Mouse (Mus musculus): Measurements from ENCODE around the gene Gja8.

Gene Gja8

DNA sequence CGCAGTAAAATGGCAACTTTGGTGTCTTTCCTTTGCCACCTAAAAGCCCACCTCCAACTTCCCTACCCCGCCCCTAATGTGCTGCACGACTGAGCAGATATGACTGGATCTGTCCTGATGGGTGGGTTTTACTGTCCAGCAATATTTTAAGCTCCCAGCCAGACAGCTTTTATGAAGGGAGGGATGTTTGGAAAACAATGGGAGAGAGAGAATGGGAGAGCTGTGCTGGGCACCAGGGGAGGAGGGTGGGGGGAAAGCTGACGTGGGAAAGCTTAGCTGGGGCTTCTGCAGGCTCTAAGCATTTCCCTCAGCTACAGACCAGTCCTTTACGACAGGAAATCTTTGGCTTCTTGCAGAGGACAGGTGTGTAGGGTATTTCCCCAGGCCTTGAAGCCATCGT lies at the start of gene Gja8:
Gene Gja8, minus strand, starts transcription at position 101 of the 400 bp plus-strand sequence.
- no peak for DNase-seq

DNA sequence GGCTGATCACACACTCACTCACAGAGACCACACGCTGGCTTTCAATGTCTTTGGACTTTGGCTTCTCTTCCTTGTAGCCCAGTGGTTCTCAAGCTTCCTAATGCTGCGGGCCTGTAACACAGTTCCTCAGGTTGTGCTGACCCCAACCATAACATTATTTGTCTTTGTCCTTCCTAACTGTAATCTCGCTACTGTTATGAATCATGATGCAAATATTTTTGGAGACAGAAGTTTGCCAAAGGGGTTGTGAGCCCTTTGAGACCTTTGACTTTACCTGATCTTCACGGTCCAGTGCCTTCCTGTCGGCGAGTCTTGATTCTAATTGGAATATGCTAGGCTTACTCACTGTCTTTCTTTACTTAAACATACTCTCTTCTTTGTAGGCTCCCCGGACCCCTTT lies 48.6 kb upstream of the Gja8 start:
- DNase-seq: no peak

DNA sequence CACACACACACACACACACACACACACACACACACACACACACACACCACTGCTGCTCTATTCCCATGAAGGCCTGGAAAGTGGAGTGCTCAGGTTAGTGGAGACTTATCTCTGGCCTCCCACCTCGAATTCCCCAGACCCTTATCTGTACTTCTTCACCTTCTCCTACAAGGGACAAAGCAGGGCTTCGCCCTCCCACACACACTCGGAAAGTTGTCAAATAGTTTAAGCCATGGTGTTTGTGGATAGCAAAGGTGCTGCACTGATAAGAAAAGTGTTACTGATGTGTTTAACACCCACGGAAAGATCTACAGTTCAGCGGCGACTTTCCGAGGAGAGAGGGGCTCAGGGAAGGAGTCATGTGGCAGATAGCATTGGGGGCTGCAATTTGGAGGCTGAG lies 45.2 kb upstream of the Gja8 start:
- no peak for DNase-seq

DNA sequence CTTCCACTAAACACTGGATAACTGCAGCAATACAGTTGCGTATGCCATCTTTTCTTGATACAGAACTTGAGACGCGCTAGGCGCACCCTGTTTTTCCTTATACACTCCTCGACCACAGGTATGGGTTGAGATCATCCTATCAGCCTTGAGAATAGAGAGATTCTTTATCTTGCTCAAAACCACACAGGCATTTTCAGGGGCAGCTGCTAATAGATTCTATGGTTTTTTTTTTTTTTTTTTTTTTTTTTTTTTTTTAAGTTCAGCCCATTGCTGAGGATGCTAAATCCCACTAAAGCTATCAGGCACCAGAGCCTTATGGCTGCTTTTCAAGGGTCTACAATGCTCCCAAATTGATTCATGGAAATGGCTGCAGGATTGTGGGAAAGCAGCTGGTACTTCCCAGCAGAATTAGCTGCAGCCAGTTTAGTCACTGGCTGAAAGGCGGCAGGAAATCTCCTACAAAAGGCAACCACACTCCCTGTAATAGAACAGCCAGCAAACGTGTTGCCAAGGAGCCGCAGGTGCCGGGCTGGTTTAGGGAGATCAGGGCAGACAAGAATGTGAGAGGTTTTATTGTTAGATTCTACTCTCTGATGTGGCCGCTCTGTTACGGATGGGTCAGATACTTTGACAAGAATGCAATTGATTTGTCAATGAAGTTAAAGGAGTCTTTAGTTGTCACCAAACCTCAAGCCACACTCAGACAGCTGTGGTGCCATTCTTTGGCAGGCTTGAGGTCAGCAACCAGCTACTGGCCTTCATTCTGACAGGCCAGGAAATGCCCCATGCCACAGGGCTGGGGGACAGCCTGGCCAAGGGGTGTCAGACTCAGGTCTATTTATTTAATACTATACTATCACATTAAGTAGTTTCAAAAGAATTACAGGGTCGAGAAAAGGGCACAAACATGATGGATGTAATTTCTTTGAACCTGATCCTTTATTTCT lies 37.5 kb upstream of the Gja8 start:
- DNase-seq: no peak

DNA sequence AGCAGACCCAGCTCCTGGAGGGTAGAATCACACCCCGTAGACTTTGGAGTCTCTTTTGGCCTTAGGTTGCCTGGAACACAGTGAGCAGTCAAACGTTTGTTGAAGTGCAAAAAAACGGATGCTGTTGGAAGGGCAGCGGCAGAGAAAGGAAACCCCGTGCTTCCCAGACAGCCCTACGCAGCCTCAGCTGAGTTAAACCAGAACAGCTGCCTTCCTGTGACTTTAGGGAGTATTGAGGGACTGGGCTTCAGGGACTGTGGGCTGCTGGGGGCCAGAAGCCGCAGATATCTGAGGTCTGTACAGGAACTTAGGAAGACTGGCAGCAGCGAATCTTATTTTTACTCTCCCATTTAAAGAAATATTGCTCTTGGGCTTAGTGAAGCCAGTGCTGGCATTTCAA lies 34.8 kb upstream of the Gja8 start:
- DNase-seq: no peak

DNA sequence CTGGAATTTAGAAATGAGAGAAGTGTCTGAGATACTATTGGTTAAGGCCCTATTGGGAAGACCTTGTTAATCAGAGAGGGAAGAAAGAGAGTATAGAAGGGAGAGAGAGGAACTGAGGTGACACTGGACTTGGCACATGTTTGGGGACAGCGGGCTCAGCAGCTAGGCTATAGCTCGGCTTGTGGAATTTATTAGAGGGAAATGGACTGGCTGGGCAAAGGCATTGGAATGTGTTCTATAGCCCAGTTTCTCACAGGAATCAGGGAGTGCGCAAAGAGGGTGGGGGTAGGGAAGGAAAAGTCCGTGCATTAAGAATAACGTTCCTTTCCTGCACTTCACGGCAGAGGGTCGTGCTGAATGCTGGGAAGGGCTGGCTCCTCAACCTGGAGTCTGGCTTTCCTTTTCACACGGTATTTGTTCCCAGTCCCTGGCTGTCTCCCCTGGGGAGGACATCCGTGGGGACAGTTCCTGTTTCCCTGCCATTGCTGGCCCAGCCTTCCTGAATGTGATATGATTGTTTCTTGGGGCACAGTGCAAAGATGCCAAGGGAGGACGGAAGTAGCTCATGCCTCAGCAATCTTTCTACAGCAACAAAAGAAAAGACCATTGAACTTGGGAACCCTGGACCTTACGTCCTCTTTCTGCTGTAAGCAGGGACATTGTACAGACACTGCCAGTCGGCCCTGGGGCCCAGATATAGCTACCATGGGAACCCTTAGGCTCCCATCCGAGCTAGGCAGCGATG lies 27.8 kb upstream of the Gja8 start:
- DNase-seq: no peak

DNA sequence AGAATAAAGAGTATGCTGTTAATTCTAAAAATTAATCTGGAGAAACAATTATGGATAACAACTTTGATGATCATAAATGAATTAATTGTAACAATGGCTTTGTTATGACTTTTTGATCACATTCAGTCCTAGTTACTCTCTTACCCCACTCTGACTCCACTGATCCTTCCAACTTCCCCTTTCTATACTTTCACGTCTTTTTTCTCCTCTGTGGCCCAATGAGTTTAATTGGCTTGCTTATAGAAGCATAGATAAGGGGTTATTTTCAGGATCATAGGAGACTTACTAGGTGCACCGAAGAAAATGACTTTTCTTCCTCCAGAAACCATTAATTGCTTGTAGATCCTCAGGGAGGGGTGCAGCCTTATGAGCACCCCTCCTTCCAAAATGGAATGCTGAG lies 16.9 kb upstream of the Gja8 start:
- no peak for DNase-seq

DNA sequence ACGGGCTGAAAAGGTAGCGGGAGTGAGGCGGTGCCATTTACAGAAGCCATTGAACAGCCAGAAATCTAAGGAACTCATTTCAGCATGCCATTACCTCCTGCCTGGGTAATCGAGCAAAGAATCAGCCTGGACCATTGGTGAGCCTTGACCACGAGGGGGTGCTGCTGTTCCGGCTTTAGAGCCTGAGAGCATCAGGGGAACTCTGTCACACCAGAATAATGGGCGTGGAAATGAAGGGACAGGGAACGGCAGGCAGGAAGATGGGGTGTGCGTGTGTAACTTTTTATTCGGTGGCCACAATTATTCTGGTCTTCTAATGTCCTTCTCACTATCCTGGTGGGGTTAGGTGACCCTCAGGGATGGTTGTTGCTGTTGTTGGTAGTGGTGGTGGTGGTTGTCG lies 12.9 kb upstream of the Gja8 start:
- peak; percentile 88 for DNase-seq

DNA sequence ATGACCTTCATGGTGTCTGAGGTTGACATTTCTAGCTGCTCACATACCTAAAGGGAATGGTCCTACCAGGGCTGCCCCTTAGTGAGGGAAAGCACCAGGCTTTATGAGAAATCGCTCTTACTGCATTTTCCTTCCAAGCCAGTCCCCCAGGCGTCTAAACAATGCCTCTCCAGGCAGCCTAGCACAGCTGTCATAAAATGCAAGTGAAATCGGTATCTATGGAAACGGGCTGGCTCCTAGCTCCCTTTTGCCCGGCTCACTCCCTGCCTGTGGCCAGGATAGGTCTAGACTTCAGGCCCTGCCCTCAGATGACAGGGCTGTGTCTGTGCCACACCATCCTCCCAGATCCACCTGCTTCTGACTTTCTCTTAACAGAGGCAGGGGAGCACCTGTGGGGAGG lies 11.8 kb upstream of the Gja8 start:
- DNase-seq: no peak

DNA sequence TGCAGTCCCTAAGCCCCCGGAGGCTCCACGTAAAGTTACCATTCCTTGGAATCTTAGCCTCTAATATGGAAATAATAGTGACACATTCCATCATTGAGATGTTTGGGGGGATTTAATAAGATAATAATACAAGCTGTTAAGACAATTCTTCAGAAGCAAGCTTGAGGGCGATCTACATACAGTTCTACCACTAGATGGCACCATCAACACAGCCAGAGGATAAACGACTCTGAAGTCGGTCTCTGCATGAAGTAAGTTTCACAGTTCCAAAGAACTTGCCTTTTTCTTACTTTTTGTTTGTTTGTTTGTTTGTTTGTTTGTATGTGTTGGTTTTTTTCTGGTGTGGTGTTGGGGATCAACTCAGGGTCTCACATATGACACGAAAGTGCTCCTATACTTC lies 10.4 kb upstream of the Gja8 start:
- DNase-seq: peak; percentile 14

DNA sequence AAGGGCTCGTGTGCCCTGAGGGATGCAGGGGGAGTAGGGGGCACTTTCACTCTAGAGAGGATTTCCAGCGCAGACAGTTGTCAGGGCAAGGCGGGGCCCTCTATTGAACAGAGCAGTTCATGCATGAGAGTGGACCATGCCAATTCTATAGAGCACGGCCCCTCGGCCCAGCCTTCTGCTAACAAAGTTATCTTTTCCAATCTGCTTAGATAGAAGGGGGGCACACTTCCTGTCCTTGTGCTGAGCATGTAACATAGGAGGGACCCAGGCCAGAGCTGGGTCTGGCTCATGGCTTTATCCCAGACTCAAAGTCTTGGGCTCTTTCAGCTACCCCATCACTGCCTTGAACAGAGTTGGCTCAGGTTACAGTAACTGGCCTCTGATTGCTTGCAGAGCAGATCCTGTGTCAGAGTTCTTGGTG lies 5.5 kb upstream of the Gja8 start:
- DNase-seq: no peak

DNA sequence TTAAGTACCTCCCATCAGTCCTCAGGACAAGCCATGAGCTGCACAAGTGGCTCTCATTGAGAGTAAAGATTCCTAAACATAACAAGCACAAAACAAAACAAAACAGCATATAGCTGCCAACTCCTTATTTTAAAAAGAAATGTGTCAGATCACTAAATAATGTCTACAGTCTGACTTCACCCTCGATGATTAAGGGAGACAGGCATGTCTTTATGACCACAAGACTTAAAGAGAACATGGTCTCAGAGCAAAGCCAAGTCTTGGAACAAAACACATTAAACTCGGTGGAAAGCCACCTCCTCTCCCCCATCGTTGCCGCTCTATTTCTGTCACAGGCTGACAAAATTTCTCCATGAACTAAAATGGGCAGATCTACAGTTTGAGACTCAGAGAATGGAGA lies 1.2 kb downstream of the Gja8 start:
- no peak for DNase-seq

DNA sequence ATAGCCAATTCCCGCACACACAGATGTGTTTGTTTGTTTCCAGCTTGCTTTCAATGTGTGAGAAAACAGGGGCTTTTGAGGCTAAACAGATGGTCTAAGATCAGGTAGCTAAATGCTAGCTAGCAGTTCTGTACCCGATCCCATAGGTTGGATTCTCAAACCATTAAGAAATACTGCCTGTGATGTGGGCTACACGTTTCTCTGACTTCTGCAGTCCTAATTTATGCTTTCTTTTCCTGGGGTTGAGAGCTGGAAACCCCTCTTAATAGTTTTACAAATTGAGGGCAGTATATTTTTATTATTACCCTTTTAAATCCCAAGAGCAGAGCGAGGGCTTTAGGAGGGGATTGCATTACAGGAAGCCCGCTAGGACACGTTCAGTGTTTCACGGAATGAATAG lies 4.8 kb downstream of the Gja8 start:
- DNase-seq: no peak

DNA sequence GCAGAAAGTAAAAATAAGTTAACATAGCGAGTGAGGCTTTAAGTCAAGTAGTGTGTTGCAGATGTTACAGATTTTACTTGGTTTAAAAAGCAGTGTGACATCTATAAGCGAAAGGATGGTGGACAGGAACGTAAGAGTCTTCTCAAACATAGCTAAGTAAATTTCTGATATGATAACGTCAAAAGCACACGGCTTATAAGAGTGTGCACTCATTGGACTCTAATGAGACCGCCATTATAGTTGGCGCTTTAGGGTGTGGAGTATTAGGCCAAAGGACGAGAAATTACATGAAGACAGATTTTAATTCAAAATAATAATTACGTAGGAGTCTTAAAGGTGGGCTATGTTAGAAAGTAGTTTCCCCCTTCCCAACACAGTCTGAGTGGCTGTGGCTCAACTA lies 20.2 kb downstream of the Gja8 start:
- DNase-seq: no peak

DNA sequence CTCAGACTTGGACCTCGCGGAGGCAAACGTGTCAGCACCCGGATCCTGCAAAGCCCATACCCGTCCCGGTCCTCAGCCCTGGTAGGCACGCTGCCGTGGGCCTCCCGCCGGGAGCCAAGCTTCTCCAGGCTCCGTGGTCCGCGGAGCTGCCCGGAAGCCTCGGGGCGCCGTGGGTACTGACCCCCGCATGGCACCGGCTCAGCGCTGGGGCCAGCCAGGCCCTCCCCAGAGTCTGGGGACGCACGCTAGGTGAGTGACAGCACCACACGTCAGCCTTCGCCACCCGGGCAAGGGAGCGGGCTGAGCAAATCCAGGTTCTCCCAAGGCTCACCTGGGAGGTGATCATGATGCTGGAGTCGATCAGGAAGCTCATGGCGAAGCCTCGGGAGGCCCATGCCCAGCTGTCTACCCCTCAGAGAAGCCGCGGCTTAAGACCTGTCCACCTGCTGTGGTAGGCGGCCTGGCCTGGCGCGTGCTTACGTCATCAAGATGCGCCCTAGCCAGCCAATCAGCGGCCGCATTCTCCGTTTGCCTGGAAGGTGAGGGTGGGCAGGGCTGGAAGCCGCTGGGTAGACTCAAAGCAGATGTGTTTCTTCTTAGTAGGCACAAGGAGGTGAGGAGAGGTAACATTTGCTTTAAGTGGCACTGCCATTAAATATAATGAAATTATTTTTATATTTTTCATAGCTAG lies 20.8 kb downstream of the Gja8 start, which contains the start of gene Gpr89:
Gene Gpr89, minus strand, starts transcription at position 496 of the 691 bp plus-strand sequence.
- DNase-seq: peak; percentile 95

DNA sequence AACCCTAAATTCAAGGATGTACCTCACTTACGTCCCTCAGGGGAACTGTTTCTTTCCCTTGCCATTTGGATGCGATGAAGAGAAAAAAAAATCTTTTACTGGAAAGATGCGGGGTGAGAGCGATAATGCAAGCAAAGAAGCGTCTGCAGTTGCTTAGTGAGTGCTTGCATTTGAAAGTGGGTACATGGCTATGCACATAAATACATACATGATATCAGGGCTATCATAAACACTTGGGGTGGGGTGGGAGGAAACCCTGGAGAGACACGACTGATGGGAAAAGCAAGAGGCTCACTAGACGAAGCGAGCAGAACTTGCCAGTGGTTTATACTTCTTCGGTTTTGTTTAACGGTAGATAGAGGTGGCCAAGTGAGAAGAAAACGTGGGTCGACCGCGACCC lies 21.4 kb downstream of the Gja8 start, which contains the start of gene Gja5:
Gene Gja5, plus strand, starts transcription at position 301 of the 400 bp plus-strand sequence.
- DNase-seq: no peak

DNA sequence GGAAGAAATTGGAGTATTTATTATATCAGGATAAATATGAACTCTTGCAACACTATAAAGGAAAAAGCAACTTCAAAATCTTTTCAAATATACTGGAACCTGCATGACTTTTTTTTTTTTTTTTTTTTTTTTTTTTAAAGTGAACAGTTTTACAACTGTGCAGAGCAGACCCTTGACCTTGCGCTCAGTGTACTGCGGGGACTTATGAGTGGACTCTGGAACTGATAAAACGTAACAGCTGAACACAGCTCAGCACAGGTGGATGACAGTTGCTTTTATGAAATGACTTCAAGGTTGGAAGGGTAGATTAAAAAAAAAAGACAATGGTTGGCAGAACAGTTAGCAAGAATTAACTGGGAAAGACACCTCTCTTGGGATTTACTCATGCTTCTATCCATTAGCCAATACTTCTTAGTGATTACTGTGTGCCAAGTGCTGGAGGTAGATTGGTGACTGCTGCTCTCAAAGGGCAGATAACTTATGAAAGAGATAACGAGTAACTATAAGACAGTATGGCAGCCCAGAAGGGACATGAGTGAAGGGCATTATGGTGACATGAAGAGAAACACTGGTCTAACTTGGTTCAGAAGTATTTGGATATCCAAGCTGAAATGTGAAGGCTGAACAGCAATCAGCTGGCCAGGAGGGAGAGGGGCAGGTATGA lies 23.4 kb downstream of the Gja8 start:
- no peak for DNase-seq

DNA sequence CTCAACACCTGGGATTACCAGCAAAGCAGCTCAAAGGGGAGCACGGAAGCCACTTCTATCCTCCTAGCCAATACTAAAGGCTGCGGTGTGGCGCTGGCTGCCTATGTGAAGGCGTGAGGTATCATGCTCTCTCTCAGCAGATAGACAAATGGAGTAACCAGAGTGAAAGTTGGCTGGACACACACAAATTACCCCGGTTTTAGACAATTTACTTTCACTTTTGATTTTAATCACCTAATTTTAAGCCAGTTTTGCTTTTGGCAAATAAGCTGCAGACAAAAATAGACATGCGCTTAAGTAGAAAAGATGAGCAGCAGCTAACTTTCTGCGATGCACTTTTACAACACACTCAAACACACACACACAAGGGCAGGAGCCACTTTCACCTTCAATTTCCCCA lies 42.1 kb downstream of the Gja8 start:
- no peak for DNase-seq

DNA sequence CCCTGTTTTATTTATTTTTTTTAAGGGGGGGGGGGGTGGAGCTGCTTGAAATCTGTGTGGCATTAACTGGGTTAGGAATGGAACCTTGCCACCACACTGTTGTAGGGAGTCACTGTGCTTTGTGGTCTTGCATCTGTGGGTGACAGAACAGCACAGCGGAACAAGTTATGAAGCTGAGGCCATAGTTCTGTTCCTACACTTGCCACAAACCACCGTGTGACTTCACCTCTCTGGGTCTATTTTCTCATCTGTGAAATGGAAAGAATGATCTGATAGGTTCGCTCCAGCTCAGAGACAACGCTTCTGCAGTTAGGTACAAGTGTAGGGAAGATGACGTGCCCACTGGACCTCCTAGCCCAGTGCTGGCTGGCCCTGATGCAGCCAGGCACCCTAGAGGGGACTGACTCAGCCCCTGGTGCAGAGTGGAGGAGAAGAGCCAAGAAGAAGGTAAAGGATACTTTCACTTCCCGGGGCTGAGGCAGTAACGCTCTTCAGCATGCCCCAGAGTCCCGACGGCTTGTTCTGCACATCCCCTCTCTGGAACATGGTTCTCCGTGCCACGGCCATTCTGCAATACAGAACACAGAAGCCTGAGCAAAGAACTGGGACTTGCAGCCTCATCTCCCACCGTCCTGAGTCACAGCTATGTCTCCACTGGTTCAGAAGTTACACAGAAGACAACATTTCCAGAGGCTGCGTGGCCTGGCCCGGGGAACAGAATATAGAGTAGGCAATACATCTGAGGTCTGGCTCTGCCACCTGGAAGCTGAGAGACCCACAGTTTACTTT lies 43.6 kb downstream of the Gja8 start:
- DNase-seq: no peak

DNA sequence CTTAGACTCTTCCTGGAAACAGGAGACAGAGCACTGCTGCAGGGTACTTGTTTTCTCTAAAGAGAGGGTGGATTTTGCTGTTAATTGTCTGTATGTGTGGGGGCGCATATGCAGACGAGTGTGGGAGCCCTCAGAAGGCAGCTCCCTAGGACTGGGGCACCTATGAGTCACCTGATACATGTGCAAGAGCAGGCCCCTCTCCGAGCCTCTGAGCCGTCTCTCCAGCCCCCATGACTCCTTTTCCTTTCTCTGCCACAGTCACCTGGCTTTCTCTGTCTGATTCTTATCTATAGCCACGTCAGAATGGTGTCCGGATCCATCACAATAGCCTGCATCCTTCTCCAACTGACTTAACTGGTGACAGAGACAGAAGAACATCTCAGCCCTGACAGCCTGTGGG lies 44.3 kb downstream of the Gja8 start:
- no peak for DNase-seq

DNA sequence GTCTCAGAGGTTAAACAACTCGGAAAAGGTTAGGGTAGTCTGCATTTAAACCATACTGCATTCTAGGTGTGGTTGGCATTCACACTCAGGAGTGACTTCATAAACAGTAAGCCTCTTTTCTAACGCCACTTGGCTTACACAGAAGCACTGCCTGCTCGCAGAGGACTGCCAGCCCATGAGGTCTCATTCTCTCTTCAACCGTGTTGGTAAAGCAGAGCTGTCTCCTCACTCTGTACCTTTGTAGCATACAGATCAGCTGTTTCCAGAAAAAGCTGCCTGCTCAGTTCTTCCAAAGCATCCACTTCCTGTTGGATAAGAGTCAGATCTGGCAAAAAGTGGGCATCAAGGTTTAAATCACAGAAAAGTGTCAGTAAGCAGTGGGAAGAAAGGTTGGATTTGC lies 45.4 kb downstream of the Gja8 start:
- no peak for DNase-seq

DNA sequence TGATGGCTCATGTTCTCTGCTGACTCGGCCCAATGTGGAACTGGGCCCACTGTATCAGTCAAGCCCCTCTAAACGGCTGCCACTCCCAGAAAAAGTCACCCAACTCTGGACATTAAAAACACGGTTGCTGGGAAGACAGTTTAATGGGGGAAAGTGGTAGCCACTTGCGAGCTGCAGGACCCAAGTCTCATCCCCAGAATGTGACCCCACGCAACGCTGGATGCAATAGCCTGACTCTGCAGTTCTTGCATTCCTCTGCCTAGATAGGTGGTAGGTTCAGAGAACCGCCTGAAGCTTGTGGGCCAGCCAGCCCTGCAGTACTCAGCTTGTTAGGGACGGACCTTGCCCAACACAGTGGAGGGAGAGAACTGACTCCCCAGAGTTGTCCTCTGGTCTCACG lies 46.3 kb downstream of the Gja8 start:
- no peak for DNase-seq
